Mouse (Mus musculus): ENCODE data around the gene Pstpip1.

GRCm38 (mm10) chr9:56101022-56101421 lies 11.3 kb downstream of the Pstpip1 start:
- no peak for TF ChIP-seq GATA1 (IDR thresholded peaks at IDR 0.05; ENCODE audit: borderline replicate concordance, low read length)
- TF ChIP-seq FLI1 (IDR thresholded peaks at IDR 0.05; ENCODE audit: low read length), result no peak

All from megakaryocyte, embryonic 14.5 days (primary cell).